Mouse (Mus musculus) heart, embryonic 11.5 days (tissue): ENCODE results near the gene Kyat1. TPM values are rescaled to one million over a fixed set of nuclear protein-coding genes. Genes with fewer than 3 reads are reported as not detected.

Experiments used
- ATAC-seq: fragments of 200-750 bp; cut with Nextera tagmentation; replicated peaks from 2 replicates; pipeline ENCODE4 v1.8.0; 2017; ENCODE audit warnings: moderate library complexity; ENCODE audit not compliant: insufficient number of reproducible peaks, low FRiP score, low TSS enrichment
- H3K27ac ChIP-seq: fragments of 300-500 bp; sonication (generic); 2 replicates; pipeline ENCODE4 v1.5.1; 2014; ENCODE audit warnings: mild to moderate bottlenecking, low read depth, low read length
- H3K27me3 ChIP-seq: fragments of 300-500 bp; sonication (generic); 2 replicates; pipeline ENCODE4 v1.6.1; 2014; ENCODE audit warnings: mild to moderate bottlenecking, low read length, mixed read lengths; ENCODE audit not compliant: control insufficient read depth, insufficient read depth
- H3K36me3 ChIP-seq: fragments of 300-500 bp; sonication (generic); 2 replicates; pipeline ENCODE4 v1.6.1; 2014; ENCODE audit warnings: mild to moderate bottlenecking, low read length, moderate library complexity, mixed read lengths; ENCODE audit not compliant: control insufficient read depth, insufficient read depth
- H3K4me1 ChIP-seq: fragments of 300-500 bp; sonication (generic); 2 replicates; pipeline ENCODE4 v1.6.1; 2014; ENCODE audit warnings: low read length; ENCODE audit not compliant: control insufficient read depth, insufficient read depth
- H3K4me2 ChIP-seq: fragments of 300-500 bp; sonication (generic); 2 replicates; pipeline ENCODE4 v1.6.1; 2014; ENCODE audit warnings: mild to moderate bottlenecking, moderate library complexity
- H3K4me3 ChIP-seq: fragments of 300-500 bp; sonication (generic); 2 replicates; pipeline ENCODE4 v1.5.1; 2014; ENCODE audit warnings: low read depth, low read length
- H3K9ac ChIP-seq: fragments of 300-500 bp; sonication (generic); 2 replicates; pipeline ENCODE4 v1.6.1; 2014; ENCODE audit warnings: mild to moderate bottlenecking, low read depth, low read length, moderate library complexity
- H3K9me3 ChIP-seq: fragments of 300-500 bp; sonication (generic); replicated peaks from 2 replicates; pipeline ENCODE4 v1.6.1; 2016; ENCODE audit warnings: low read length; ENCODE audit not compliant: control insufficient read depth
- WGBS: fragments of 180-500 bp; shearing (Covaris S2); extraction: QIAGEN DNeasy Blood & Tissue Kit; methylation state at CpG from one replicate; pipeline ENCODE4 v1.1.7; 2014; ENCODE audit not compliant: insufficient replicate concordance; 5-methylcytosine and 5-hydroxymethylcytosine counted together
- polyA plus RNA-seq: library from polyadenylated mRNA; unstranded; fragments of >200 nt; fragmentation: Nextera tagmentation; extraction: Ambion mirVana; gene quantifications from 2 replicates; pipeline ENCODE4 v1.2.1, GENCODE M21; 2014

The Kyat1 gene
- polyA plus RNA-seq, 1 experiment from 2014 or later = 13.6 TPM

DNA sequence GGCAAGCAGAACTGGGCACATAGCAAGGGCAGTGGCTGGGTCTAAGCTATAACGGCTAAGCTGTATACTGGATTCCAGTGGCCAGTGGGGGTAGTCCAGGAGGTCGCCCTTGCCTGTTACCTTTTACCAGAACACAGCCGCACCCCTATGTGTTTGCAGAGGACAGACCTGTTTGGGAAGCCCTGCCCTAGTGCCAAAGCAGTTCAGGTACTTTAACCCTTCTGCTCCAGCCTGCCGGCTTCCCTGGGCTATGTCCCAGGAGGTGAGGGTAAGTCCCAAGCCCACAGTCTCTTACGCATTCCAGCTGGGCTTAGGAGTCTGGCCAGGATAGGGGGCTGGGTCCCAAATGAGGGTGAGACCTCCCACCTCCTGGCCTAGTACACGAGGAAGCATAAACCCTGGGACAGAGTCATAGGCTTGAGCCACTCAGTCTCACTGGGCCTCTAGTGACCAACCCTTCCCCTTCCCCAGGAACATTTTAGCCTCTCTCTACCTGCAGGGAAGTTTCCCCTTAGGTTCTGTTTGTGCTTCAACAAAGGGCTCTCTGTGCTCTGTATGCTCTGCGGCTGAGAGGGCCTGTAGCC, 39.0 kb upstream of the Kyat1 start:
- Histone ChIP-seq H3K4me3 (no peak overlapping the region), H3K27me3 (no peaks in the 10 kb centered on the region), H3K36me3 (peaks cover 22% of the 10 kb centered on the region), H3K9me3 (no peaks in the 10 kb centered on the region), H3K4me1 (peaks cover 21% of the 10 kb centered on the region), H3K27ac (no peak overlapping the region), H3K4me2 (no peak overlapping the region), H3K9ac (no peak overlapping the region)
- 76% methylated on average over 7 of the region's 7 CpGs for WGBS
- ATAC-seq = no peak

DNA sequence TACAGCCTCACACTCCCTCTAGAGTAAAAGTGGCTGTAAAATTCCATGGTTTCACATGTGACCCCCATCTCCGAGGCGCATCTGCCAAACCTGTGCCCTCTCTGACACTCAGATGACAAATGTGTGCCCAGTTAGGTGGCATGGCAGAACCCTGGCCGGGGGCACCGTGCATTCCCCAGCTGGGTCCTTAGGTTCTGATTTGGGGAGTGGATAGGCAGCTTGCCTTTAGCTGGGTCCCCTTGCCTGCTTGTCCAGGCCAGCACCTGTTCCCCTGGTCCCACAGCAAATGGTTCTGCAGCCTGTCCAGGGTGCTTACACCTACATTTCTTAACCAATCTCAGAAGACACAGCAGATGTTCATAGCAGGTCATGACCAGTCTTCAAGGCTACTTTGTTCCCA, 37.7 kb upstream of the Kyat1 start:
- Histone ChIP-seq H3K4me3 (no peak overlapping the region), H3K36me3 (peaks cover 17% of the 10 kb centered on the region), H3K9me3 (no peaks in the 10 kb centered on the region), H3K27ac (0 out of 2 replicates have a peak overlapping the region, but pooled peaks have one; percentile 37), H3K4me2 (no peak overlapping the region), H3K9ac (no peak overlapping the region), H3K4me1 (peaks cover 34% of the 10 kb centered on the region), H3K27me3 (no peaks in the 10 kb centered on the region)
- ATAC-seq = no peak
- 86% methylated on average over 4 of the region's 4 CpGs for WGBS

- ATAC-seq = no peak
- WGBS = 51% methylated on average over 4 of the region's 4 CpGs
- Histone ChIP-seq H3K27ac (peak overlapping the region; percentile 54), H3K4me3 (no peak overlapping the region), H3K4me2 (no peak overlapping the region; the same call in 1 of the 2 replicates), H3K9me3 (no peaks in the 10 kb centered on the region), H3K4me1 (peaks cover 36% of the 10 kb centered on the region), H3K9ac (no peak overlapping the region; the same call in 1 of the 2 replicates), H3K27me3 (no peaks in the 10 kb centered on the region), H3K36me3 (peaks cover 14% of the 10 kb centered on the region)
Observed at GRCm38 (mm10) chr2:30242509-30242908, 36.9 kb upstream of the Kyat1 start.

DNA sequence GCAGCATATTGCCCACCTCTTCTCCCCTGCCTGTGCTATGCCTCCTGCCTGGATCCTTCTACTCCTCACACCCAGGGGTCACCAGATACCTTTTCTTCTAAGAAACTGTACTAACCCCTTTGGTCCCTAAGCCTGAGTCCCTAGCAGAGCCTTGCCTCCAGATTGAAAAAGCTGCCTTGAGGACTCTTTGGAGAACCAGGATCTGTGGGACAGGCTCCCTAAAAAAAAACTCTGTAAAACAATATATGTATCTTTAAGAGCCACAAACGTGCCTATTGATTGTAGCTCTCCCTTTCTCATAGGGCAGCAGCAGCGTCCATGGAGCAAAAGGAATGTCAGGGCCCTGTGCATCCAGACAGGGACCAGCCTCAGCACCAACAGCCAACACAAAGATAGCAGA, 34.6 kb upstream of the Kyat1 start, which contains the start of gene Gm28035:
Gene Gm28035 (plus strand): TSS at position 301 of the 400 bp plus-strand sequence.
- peaks cover 12% of the 10 kb centered on the region for H3K36me3 ChIP-seq
- H3K9ac ChIP-seq = peak within 1 kb of the TSS; percentile 94
- peak within 1 kb of the TSS; percentile 97 for H3K4me2 ChIP-seq
- ATAC-seq = no peak
- peak within 1 kb of the TSS; percentile 95; the same call in 1 of the 2 replicates for H3K4me3 ChIP-seq
- peaks cover 38% of the 10 kb centered on the region for H3K4me1 ChIP-seq
- no peaks in the 10 kb centered on the region for H3K27me3 ChIP-seq
- H3K27ac ChIP-seq = peak within 1 kb of the TSS; percentile 16
- H3K9me3 ChIP-seq = no peaks in the 10 kb centered on the region
- 59% methylated on average over 2 of the region's 2 CpGs for WGBS

GRCm38 (mm10) chr2:30239777-30240176, 34.1 kb upstream of the Kyat1 start:
- peaks cover 38% of the 10 kb centered on the region for H3K4me1 ChIP-seq
- H3K4me2 ChIP-seq = peak overlapping the region; percentile 97
- WGBS = 48% methylated on average over 4 of the region's 4 CpGs
- 0 out of 2 replicates have a peak overlapping the region, but pooled peaks have one; percentile 95 for H3K4me3 ChIP-seq
- no peaks in the 10 kb centered on the region for H3K27me3 ChIP-seq
- peak overlapping the region; percentile 34 for H3K9ac ChIP-seq
- H3K36me3 ChIP-seq = peaks cover 12% of the 10 kb centered on the region
- no peak for ATAC-seq
- H3K9me3 ChIP-seq = no peaks in the 10 kb centered on the region
- H3K27ac ChIP-seq = peak overlapping the region; percentile 16

- peak overlapping the region; percentile 95 for H3K4me3 ChIP-seq
- no peaks in the 10 kb centered on the region for H3K27me3 ChIP-seq
- ATAC-seq = no peak
- H3K27ac ChIP-seq = peak overlapping the region; percentile 18
- H3K4me2 ChIP-seq = peak overlapping the region; percentile 97
- H3K9ac ChIP-seq = peak overlapping the region; percentile 94
- H3K4me1 ChIP-seq = peaks cover 38% of the 10 kb centered on the region
- 61% methylated on average over 3 of the region's 3 CpGs for WGBS
- peaks cover 12% of the 10 kb centered on the region for H3K36me3 ChIP-seq
- no peaks in the 10 kb centered on the region for H3K9me3 ChIP-seq
Observed at GRCm38 (mm10) chr2:30238906-30239465, 33.3 kb upstream of the Kyat1 start.

DNA sequence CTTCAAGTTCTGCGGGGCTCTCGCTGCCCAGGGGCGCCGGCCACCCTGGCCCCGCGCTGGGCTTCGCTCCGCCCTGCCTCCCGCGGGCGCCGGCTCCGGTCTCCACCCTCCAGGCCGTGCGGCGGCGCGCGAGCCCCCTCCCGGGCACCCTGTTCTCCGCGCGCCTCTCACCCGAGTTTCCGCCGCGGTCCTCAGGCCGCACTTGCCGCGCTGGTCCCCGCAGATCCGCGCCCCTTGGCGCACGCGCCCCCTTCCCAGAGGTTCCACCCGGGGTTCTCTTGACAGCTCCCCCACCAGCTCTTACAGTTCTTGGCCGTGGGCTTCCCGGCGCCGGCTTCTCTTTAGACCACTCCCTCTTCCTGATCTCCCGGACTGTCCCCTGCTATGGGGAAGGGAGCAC, 32.2 kb upstream of the Kyat1 start:
- Histone ChIP-seq H3K4me2 (peak overlapping the region; percentile 97), H3K9ac (peak overlapping the region; percentile 94), H3K4me3 (peak overlapping the region; percentile 95), H3K36me3 (peaks cover 12% of the 10 kb centered on the region), H3K4me1 (peaks cover 38% of the 10 kb centered on the region), H3K9me3 (no peaks in the 10 kb centered on the region), H3K27ac (peak overlapping the region; percentile 92), H3K27me3 (no peaks in the 10 kb centered on the region)
- peak; percentile 84 for ATAC-seq
- WGBS = under 1% methylated on average over 38 of the region's 42 CpGs

GRCm38 (mm10) chr2:30237199-30237880, 31.7 kb upstream of the Kyat1 start, which contains the start of gene Lrrc8a:
Gene Lrrc8a, plus strand, starts transcription at chr2:30237715.
- peak within 1 kb of the TSS; percentile 95 for H3K4me3 ChIP-seq
- peak; percentile 94 for ATAC-seq
- H3K27ac ChIP-seq = peak within 1 kb of the TSS; percentile 92
- 2% methylated on average over 50 of the region's 67 CpGs for WGBS
- peak within 1 kb of the TSS; percentile 97 for H3K4me2 ChIP-seq
- peaks cover 12% of the 10 kb centered on the region for H3K36me3 ChIP-seq
- H3K9ac ChIP-seq = peak within 1 kb of the TSS; percentile 94
- no peaks in the 10 kb centered on the region for H3K27me3 ChIP-seq
- H3K9me3 ChIP-seq = no peaks in the 10 kb centered on the region
- peaks cover 32% of the 10 kb centered on the region for H3K4me1 ChIP-seq
